Mouse (Mus musculus) limb, embryonic 14.5 days (tissue): ENCODE measurements around the gene Mmp10. TPM values are rescaled to one million over a fixed set of nuclear protein-coding genes. Genes with fewer than 3 reads are reported as not detected.

ENCODE experiments used
- ATAC-seq: fragments of 200-750 bp; cut with Nextera tagmentation; 2 replicates; pipeline ENCODE4 v1.8.0; 2017; ENCODE audit warnings: low read depth, moderate number of reproducible peaks, moderate TSS enrichment; ENCODE audit not compliant: low FRiP score
- DNase-seq: peaks from one replicate; pipeline ENCODE4 v3.0.0-alpha.2; 2015; ENCODE audit warnings: low spot score
- H3K27ac ChIP-seq: fragments of 300-500 bp; sonication (generic); replicated peaks from 2 replicates; pipeline ENCODE4 v1.5.1; 2014; ENCODE audit warnings: low read depth, mild to moderate bottlenecking, low read length, moderate library complexity, mixed read lengths
- H3K27me3 ChIP-seq: fragments of 300-500 bp; sonication (generic); 2 replicates; pipeline ENCODE4 v1.6.1; 2014; ENCODE audit warnings: low read length, mixed read lengths; ENCODE audit not compliant: control insufficient read depth, insufficient read depth
- H3K36me3 ChIP-seq: fragments of 300-500 bp; sonication (generic); 2 replicates; pipeline ENCODE4 v1.6.1; 2014; ENCODE audit warnings: mild to moderate bottlenecking, low read length, moderate library complexity, mixed read lengths; ENCODE audit not compliant: control insufficient read depth, insufficient read depth
- H3K4me1 ChIP-seq: fragments of 300-500 bp; sonication (generic); 2 replicates; pipeline ENCODE4 v1.6.1; 2014; ENCODE audit warnings: antibody characterized with exemption, low read length, mixed read lengths; ENCODE audit not compliant: control insufficient read depth, insufficient read depth
- H3K4me2 ChIP-seq: fragments of 300-500 bp; sonication (generic); replicated peaks from 2 replicates; pipeline ENCODE4 v1.6.1; 2014; ENCODE audit warnings: low read depth, mild to moderate bottlenecking, low read length, moderate library complexity; ENCODE audit not compliant: severe bottlenecking
- H3K4me3 ChIP-seq: fragments of 300-500 bp; sonication (generic); replicated peaks from 2 replicates; pipeline ENCODE4 v1.5.1; 2014; ENCODE audit warnings: low read length
- H3K9ac ChIP-seq: fragments of 300-500 bp; sonication (generic); 2 replicates; pipeline ENCODE4 v1.6.1; 2014; ENCODE audit warnings: mild to moderate bottlenecking, low read depth, low read length, moderate library complexity; ENCODE audit not compliant: severe bottlenecking
- H3K9me3 ChIP-seq: fragments of 300-500 bp; sonication (generic); 2 replicates; pipeline ENCODE4 v1.6.1; 2016; ENCODE audit warnings: low read length; ENCODE audit not compliant: control insufficient read depth
- POLR2A ChIP-seq: fragments of 200-500 bp; IDR thresholded peaks from 2 replicates; pipeline ENCODE4 v1.8.0; 2012; ENCODE audit warnings: inconsistent platforms, mild to moderate bottlenecking, moderate library complexity, borderline replicate concordance; ENCODE audit not compliant: insufficient read depth, insufficient read length; ENCODE audit errors: extremely low read depth
- WGBS: fragments of 180-500 bp; shearing (Covaris S2); extraction: QIAGEN DNeasy Blood & Tissue Kit; methylation state at CpG from one replicate; pipeline ENCODE4 v1.1.7; 2014; 5-methylcytosine and 5-hydroxymethylcytosine counted together
- polyA plus RNA-seq, 2 experiments: library from polyadenylated mRNA; depleted of rRNA in 1 of 2; stranded (reverse) in 1 of 2; unstranded in 1 of 2; fragments of >200 nt; fragmentation: Nextera tagmentation in 1 of 2; extraction: Ambion mirVana in 1 of 2; gene quantifications; 2 replicates each; pipeline versions ENCODE4 v1.2.1 to v1.2.3; 2012 to 2014

The Mmp10 gene
- polyA plus RNA-seq (2012; rRNA removed): 0.04 TPM in 2 replicates
- polyA plus RNA-seq (2014; fragmentation: Nextera tagmentation; extraction: Ambion mirVana): not detected in 2 replicates

- Histone ChIP-seq H3K27ac (no peak within 1 kb of the TSS), H3K9me3 (no peaks in the 10 kb centered on the region), H3K4me3 (no peak within 1 kb of the TSS), H3K27me3 (no peaks in the 10 kb centered on the region), H3K36me3 (no peaks in the 10 kb centered on the region), H3K4me2 (no peak within 1 kb of the TSS), H3K9ac (no peak within 1 kb of the TSS), H3K4me1 (no peaks in the 10 kb centered on the region)
- DNase-seq (no peak), ATAC-seq (no peak)
- 83% methylated on average over 3 of the region's 3 CpGs for WGBS
- no peak for TF ChIP-seq POLR2A
Observed at GRCm38 (mm10) chr9:7502051-7502450, at the start of gene Mmp10. Mmp10 (plus strand) TSS chr9:7502352.

GRCm38 (mm10) chr9:7453302-7453701, 48.9 kb upstream of the Mmp10 start:
- Histone ChIP-seq H3K4me2 (no peak overlapping the region), H3K4me3 (no peak overlapping the region), H3K9ac (no peak overlapping the region), H3K9me3 (no peaks in the 10 kb centered on the region), H3K36me3 (no peaks in the 10 kb centered on the region), H3K27me3 (no peaks in the 10 kb centered on the region), H3K4me1 (peaks cover 4% of the 10 kb centered on the region; the same call in 1 of the 2 replicates), H3K27ac (no peak overlapping the region)
- no peak for TF ChIP-seq POLR2A
- peak; percentile 55 for ATAC-seq
- WGBS: 55% methylated on average over 2 of the region's 2 CpGs
- DNase-seq: peak; percentile 61

GRCm38 (mm10) chr9:7470262-7470661, 31.9 kb upstream of the Mmp10 start:
- H3K27ac ChIP-seq: no peak overlapping the region
- no peak for DNase-seq
- ATAC-seq: no peak
- H3K27me3 ChIP-seq: no peaks in the 10 kb centered on the region
- H3K36me3 ChIP-seq: no peaks in the 10 kb centered on the region
- TF ChIP-seq POLR2A: no peak
- H3K4me1 ChIP-seq: no peaks in the 10 kb centered on the region
- H3K4me3 ChIP-seq: no peak overlapping the region
- H3K9me3 ChIP-seq: no peaks in the 10 kb centered on the region
- H3K9ac ChIP-seq: no peak overlapping the region
- WGBS: 100% methylated on average over 1 of the region's 1 CpGs
- no peak overlapping the region for H3K4me2 ChIP-seq

- 55% methylated on average over 5 of the region's 5 CpGs for WGBS
- no peak for ATAC-seq
- H3K27ac ChIP-seq: no peak overlapping the region
Observed at GRCm38 (mm10) chr9:7483684-7484394, 18.3 kb upstream of the Mmp10 start.

GRCm38 (mm10) chr9:7501138-7501537, 1.0 kb upstream of the Mmp10 start:
- H3K27me3 ChIP-seq: no peaks in the 10 kb centered on the region
- H3K36me3 ChIP-seq: no peaks in the 10 kb centered on the region
- DNase-seq (no peak), ATAC-seq (no peak)
- TF ChIP-seq POLR2A: no peak
- no peak overlapping the region for H3K27ac ChIP-seq
- no peak overlapping the region for H3K4me2 ChIP-seq
- H3K4me3 ChIP-seq: no peak overlapping the region
- no peaks in the 10 kb centered on the region for H3K9me3 ChIP-seq
- H3K4me1 ChIP-seq: no peaks in the 10 kb centered on the region
- 86% methylated on average over 3 of the region's 3 CpGs for WGBS
- H3K9ac ChIP-seq: no peak overlapping the region

More at GRCm38 (mm10) chr9:7483684-7484394, 18.3 kb upstream of the Mmp10 start:
- no peak overlapping the region for H3K9ac ChIP-seq
- no peaks in the 10 kb centered on the region for H3K9me3 ChIP-seq
- no peak for TF ChIP-seq POLR2A
- H3K27me3 ChIP-seq: no peaks in the 10 kb centered on the region
- H3K4me1 ChIP-seq: no peaks in the 10 kb centered on the region
- no peak for DNase-seq
- no peak overlapping the region for H3K4me2 ChIP-seq
- H3K36me3 ChIP-seq: no peaks in the 10 kb centered on the region
- H3K4me3 ChIP-seq: no peak overlapping the region
